Mouse (Mus musculus): ENCODE results near the gene Gm7029.
"Not testable (repeated sequence)": the region's sequence is repeated elsewhere in the genome, so short reads cannot be mapped to it uniquely, and the experiment has no call there.

GRCm38 (mm10) chr17:33888230-33888629 is 14.6 kb downstream of the Gm7029 start:
- not testable (repeated sequence) for TF ChIP-seq POLR2A (IDR thresholded peaks at IDR 0.05; ENCODE audit: insufficient read depth, low read depth, low read length); CTCF (IDR thresholded peaks at IDR 0.05); EP300 (IDR thresholded peaks at IDR 0.05; ENCODE audit: insufficient read depth, low read depth, low read length)
